Mouse (Mus musculus): ENCODE measurements around the gene Trpc2.

Trpc2 gene

DNA sequence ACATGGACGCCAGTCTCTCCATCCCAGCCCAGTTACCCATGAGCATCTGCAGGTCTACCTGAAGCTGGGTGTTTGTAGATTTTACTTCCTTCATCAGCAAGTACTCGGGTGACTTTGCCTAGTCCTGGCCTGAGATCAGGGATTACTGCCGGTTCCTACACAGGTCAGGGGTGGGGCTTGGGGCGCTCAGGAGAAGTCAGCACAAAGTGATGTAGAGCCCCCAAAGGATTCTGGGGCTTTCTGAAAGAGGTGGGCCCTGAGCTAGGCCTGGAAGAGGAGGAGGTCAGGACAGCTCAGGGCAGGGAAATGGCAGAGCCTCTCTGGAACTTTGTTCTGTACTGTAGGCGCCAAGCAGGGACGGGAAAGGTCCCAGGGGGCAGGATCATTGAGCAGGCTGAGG, 19.8 kb downstream of the Trpc2 start:
- no peak for DNase-seq (ENCODE audit: low spot score)

DNA sequence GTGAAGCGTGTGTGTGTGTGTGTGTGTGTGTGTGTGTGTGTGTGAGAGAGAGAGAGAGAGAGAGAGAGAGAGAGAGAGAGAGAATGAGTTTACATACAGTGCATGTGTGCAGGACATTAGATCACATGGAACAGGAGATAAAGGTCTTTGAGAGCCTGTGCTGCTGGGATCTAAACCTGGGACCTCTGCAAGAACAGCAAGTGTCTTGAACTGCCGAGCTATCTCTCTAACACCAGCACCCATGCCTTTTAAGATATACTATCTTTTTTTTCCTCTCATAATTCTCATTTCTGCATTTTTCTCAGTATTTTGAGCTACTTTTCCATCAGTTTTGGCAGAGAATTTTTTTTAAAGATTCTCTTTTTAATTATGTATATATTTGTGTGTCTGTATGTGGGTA, 20.6 kb downstream of the Trpc2 start:
- DNase-seq (ENCODE audit: low spot score) = no peak

DNA sequence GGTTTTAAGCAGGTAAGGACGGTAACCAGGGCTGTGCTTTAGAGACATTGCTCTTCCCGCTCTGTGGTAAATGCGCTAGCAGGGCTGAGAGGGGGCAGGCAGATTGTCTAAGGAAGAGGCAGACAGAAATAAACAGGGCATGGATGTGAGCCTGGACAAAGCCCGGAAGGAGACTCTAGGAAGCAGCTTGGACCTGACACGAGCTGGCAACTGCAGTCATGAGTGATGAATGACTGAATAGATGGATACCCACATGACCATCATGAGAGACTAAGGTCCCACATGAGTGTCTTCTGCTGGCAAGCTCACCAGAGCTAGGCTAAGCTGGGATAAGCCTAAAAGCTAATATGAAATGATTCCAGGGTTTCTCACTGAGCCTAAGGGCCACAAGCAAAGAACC, 21.2 kb downstream of the Trpc2 start:
- DNase-seq (ENCODE audit: low spot score) = no peak

DNA sequence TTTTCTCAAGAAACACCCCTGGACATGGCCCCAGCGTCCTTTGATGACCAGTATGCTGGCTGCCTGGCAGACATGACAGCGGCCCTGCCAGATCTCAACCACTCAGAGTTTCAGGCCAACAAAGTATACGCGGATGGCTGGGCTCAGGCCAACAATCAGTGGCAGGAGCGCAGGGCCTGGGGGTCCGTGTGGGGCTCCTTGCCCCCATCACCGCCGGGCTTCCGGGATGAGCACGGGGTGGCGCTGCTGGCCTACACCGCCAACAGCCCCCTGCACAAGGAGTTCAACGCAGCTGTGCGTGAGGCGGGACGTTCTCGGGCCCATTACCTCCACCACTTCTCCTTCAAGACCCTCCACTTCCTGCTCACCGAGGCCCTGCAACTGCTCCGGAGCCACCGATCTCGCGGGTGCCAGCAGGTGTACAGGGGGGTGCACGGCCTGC, 23.8 kb downstream of the Trpc2 start:
- DNase-seq (ENCODE audit: low spot score) = no peak

DNA sequence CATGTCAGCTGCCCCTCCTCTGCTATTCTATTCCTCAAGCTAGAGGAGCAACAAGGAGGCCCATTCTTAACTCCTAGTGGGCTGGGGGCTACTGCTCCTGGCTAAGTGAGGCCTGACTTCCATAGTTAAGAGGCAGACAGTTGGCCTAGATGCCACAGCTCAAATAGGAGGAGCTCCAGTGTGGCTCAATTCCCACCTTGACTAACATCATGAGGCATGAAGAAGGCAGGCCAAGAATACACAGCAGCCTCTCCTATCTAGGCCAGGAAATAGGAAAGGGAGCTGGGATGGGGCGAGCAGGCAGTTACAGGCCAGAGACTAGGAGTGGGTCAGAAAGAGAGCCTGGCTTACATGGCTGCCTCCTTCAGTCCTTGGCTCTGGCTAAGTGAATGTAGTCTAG, 25.3 kb downstream of the Trpc2 start:
- DNase-seq (ENCODE audit: low spot score) = no peak

DNA sequence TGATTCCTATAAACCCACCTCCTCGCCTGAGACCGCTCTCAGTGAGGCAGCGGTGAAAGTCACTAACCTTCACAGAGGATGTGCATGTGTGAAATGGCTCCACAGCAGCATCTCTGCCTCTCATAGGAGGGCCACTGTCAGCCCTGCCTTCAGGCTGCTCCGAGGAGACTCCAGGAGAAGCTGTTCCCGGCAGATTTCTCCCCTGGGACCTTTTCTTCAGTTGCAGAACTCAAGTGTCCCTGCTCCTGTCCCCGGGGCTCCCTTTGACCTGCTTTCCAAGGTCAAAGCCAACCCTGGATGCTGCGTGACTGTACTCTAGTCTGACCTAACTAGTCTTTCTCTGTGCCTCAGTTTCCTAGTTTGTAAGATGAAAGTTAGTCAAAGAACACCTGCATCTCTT, 26.3 kb downstream of the Trpc2 start, which contains the start of gene Art5:
Gene Art5 (minus strand): TSS at position 319 of the 400 bp plus-strand sequence.
- no peak for DNase-seq (ENCODE audit: low spot score)

DNA sequence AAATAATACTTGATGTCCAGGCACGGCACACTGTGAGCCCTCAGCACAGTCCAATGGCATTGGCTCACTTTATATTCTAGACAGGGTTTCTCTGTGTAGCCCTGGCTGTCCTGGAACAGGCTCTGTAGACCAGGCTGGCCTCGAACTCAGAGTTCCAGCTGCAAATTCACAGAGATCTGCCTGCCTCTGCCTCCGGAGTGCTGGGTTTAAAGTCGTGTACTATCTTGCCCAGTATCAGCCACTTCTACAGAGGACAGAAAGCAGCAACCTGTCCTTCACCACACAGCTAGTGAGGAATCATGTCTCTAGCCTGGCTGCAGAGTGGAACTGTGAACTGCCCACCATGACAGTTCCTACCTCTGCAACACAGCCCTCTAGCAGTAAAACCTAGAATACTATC, 26.8 kb downstream of the Trpc2 start:
- no peak for DNase-seq (ENCODE audit: low spot score)

DNA sequence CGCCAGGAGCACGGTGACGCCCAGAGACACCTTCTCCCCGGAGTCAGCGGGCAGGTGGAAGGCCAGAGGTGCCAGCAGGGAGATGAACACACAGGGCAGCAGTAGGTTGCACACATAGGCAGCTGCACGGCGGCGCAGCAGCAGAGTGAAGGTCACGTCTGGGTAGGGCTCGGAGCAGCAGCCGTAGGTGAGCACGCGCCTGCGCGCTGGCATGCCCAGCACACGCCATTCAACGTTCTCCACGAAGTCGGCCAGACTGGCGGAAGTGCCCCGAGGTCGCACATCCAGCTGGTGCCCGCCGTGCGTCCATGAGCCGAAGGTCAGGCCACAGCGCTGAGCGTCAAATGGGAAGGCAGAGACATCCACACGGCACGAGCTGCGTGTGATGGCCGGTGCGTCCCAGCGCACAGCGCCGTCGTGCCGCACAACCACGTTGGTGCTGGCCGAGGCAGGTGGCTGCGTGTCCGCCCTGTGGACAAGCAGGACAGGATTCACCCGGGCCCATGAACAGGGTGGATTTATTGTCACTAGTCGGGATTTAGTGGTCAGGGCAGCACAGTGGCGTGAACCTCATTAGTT, 30.3 kb downstream of the Trpc2 start:
- no peak for DNase-seq (ENCODE audit: low spot score)

DNA sequence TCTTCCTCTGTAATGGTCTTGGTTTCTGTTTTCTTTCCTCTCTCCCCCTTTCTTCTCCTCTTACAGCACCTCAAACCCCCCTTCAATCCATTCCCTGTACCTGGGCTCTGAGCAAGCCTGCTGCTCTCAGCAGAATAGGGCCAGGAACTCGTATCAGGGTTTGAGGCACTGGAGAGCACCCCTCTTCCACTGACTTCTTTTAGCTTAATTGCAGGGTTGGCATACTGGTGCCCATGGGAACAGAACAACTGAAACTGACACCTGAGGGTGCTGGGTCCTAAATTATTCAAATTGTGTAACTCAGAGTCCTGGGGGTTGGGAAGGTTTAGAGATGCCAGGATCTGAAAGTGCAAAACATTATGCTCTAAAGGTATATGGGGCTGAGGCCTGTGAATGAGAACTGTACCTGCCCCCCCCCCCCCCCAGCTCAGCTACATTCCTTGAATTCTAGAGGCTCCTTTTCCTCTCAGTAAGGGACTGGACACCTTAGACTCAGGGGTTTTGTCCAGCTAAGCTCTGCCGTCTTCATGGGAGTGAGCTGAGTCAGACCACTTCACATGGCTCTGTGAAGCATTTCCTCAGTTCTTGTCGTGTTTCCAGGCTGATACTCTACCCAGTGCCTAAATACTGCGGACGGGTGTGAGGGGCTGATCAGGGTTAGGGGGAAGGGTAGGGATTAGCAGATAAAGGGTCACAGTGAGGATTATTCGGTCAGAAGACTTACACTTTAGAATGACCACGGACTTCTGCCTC, 33.8 kb downstream of the Trpc2 start, which contains the start of gene Chrna10:
Gene Chrna10 (minus strand): TSS at position 250 of the 753 bp plus-strand sequence.
- DNase-seq (ENCODE audit: low spot score) = no peak

DNA sequence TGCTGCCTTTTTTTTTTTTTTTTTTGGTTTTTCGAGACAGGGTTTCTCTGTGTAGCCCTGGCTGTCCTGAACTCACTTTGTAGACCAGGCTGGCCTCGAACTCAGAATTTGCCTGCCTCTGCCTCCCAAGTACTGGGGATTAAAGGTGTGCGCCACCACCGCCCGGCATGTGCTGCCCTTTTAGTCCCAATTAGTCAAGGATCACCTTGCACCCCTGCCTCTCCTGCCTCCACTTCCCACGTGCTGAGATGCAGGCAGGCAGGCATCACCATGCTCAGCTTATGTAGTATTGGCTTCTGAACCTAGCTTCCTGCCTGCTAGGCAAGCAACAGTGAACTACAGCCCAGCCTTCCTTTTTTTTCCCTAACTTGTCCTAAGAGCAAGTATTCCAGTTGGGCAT, 34.5 kb downstream of the Trpc2 start:
- DNase-seq (ENCODE audit: low spot score) = no peak

DNA sequence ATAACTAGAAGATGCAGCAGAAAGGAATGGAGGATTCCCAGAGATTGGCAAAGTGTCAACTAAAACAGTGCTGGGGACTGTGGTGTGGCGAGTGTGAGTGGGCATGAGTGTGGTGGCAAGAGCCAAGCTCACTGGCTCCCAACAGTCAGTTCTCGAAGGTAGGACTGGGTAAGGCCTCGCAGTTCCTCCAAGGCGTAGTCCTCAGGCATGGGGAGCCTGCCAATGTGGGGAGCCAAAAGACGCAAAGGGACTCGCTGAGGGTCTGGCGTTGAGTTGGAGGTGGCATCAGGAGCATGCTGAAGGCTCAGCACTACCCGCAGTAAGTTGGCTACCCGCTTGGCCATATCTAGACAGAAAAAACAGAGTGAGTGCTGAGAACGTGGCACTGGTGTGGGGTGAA, 37.4 kb downstream of the Trpc2 start:
- no peak for DNase-seq (ENCODE audit: low spot score)

DNA sequence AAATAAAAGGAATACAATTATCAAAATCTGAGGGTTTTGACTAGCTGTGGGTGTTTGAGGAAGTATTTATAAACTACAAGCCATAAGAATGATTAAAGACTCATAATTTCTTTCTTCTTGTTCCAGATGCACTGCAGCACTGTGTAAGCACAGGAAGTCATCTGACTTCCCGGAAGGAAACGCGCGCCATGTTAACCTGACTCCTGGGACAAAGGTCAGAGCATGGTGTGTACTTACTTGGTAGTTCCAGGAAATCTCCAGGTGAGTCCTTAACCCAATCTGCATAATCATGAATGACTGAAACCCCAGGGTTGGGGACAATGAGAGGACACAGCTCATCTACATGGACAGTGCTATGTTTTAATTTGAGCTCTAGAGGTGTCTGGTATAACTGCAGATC, 49.5 kb downstream of the Trpc2 start:
- DNase-seq (ENCODE audit: low spot score) = no peak

DNA sequence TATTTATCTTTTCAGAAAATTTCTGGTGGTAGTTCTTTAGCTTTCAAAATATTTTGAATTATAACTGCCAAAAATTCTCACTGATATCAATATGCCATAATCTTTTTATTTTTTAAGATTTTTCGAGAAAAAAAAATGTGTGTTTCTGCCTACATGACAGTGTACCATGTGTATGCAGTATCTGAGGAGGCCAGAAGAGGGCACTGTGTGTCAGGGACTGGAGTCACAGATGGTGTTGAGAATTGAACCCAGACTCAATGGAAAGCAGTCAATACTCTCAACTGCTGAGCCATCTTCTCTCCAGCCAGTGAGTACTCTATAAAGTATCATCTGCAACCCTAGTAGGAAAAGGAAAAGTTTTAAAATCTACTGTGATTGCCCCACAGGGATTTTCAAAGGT, 54.5 kb downstream of the Trpc2 start:
- no peak for DNase-seq (ENCODE audit: low spot score)

DNA sequence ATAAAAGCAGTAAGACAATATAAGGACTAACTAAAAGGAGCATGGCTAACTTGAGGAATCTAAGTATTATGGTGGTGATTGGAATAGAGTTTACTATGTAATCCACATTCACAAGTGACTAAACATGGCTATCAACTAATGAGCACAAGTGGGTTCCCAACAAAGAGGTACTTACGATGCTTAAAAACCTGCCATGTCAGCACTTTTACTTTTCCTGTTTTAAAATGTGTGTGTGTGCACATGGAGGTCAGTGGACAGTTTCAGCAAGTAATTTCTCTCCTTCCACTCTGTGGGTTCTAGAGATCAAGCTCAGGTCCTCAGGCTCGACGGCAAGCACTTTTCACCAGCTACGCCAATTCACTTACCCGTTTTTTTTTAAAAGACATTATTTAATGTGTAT, 55.0 kb downstream of the Trpc2 start:
- no peak for DNase-seq (ENCODE audit: low spot score)

All from layer of hippocampus, adult 9-10 months (tissue).